Mouse (Mus musculus) MEL (cell line): ENCODE data around the gene Ankrd40.

ENCODE experiments used
- CTCF ChIP-seq, 3 experiments: IDR thresholded peaks in 2 of 3; conservative IDR thresholded peaks in 1 of 3; 2 replicates each; pipeline ENCODE4 v1.5.1; 2011 to 2012; ENCODE audit warnings: low read length in 3 of 3, low read depth in 2 of 3, mild to moderate bottlenecking in 2 of 3, improper control_type of control experiment in 1 of 3, inconsistent platforms in 1 of 3, mixed read lengths in 1 of 3, moderate library complexity in 1 of 3; ENCODE audit not compliant: control insufficient read depth in 1 of 3, insufficient read depth in 1 of 3, poor library complexity in 1 of 3, severe bottlenecking in 1 of 3
- EP300 ChIP-seq, 2 experiments: IDR thresholded peaks; 2 replicates each; pipeline ENCODE4 v1.6.1; 2011; ENCODE audit warnings: improper control_type of control experiment in 2 of 2, low read length in 2 of 2, low read depth in 1 of 2, mild to moderate bottlenecking in 1 of 2
- HCFC1 ChIP-seq: IDR thresholded peaks from 2 replicates; pipeline ENCODE4 v1.6.1; 2012; ENCODE audit warnings: low read depth, mild to moderate bottlenecking, inconsistent platforms, low read length, improper control_type of control experiment, moderate library complexity
- MAFK ChIP-seq: IDR thresholded peaks from 2 replicates; pipeline ENCODE4 v1.6.1; 2011; ENCODE audit warnings: low read depth, mild to moderate bottlenecking, low read length, improper control_type of control experiment, borderline replicate concordance
- MAZ ChIP-seq: IDR thresholded peaks from 2 replicates; pipeline ENCODE4 v1.6.1; 2012; ENCODE audit warnings: low read depth, mild to moderate bottlenecking, inconsistent platforms, low read length, improper control_type of control experiment
- POLR2A ChIP-seq, 2 experiments: IDR thresholded peaks; 2 replicates each; pipeline ENCODE4 v1.6.1; 2011 to 2012; ENCODE audit warnings: low read length in 2 of 2, mild to moderate bottlenecking in 2 of 2, control low read depth in 1 of 2, improper control_type of control experiment in 1 of 2, low read depth in 1 of 2, moderate library complexity in 1 of 2; ENCODE audit not compliant: control insufficient read depth in 1 of 2, insufficient read depth in 1 of 2, poor library complexity in 1 of 2
- TAL1 ChIP-seq: IDR thresholded peaks from 2 replicates; pipeline ENCODE4 v1.6.1; 2012; ENCODE audit warnings: mild to moderate bottlenecking, inconsistent platforms, low read length, moderate library complexity, mixed read lengths
- USF2 ChIP-seq, 2 experiments: IDR thresholded peaks; 2 replicates each; pipeline ENCODE4 v1.6.1; 2011 to 2012; ENCODE audit warnings: improper control_type of control experiment in 2 of 2, low read length in 2 of 2, borderline replicate concordance in 1 of 2, inconsistent platforms in 1 of 2, low read depth in 1 of 2, mild to moderate bottlenecking in 1 of 2; ENCODE audit not compliant: insufficient read depth in 1 of 2
- ZMIZ1 ChIP-seq: IDR thresholded peaks from 2 replicates; pipeline ENCODE4 v1.6.1; 2012; ENCODE audit warnings: low read depth, mild to moderate bottlenecking, inconsistent platforms, low read length, improper control_type of control experiment, moderate library complexity

GRCm38 (mm10) chr11:94287105-94287504 is 40.7 kb upstream of the Ankrd40 start:
- no peak for TF ChIP-seq EP300 (IDR thresholded peaks at IDR 0.05; ENCODE audit: low read depth in 1 of 2, low read length in 2 of 2)
- TF ChIP-seq HCFC1 = no peak
- TF ChIP-seq CTCF (IDR thresholded peaks at IDR 0.05 in 2 of 3, conservative IDR thresholded peaks at IDR 0.05 in 1 of 3; ENCODE audit: control insufficient read depth in 1 of 3, insufficient read depth in 1 of 3, low read depth in 2 of 3, low read length in 3 of 3, poor library complexity in 1 of 3, severe bottlenecking in 1 of 3) = no peak
- TF ChIP-seq MAFK = no peak
- TF ChIP-seq USF2 (IDR thresholded peaks at IDR 0.05; ENCODE audit: borderline replicate concordance in 1 of 2, insufficient read depth in 1 of 2, low read depth in 1 of 2, low read length in 2 of 2) = no peak
- no peak for TF ChIP-seq TAL1
- no peak; a peak in 1 of 4 replicates for TF ChIP-seq POLR2A (IDR thresholded peaks at IDR 0.05; ENCODE audit: control insufficient read depth in 1 of 2, insufficient read depth in 1 of 2, low read depth in 1 of 2, low read length in 2 of 2, poor library complexity in 1 of 2)
- no peak for TF ChIP-seq ZMIZ1
- no peak for TF ChIP-seq MAZ
